Mouse (Mus musculus): ENCODE data around the gene Phldb3. TPM values are rescaled to one million over a fixed set of nuclear protein-coding genes. Genes with fewer than 3 reads are reported as not detected.
"Not testable (repeated sequence)": the region's sequence is repeated elsewhere in the genome, so short reads cannot be mapped to it uniquely, and the experiment has no call there.

The Phldb3 gene
- total RNA-seq, 2 experiments from 2014 or later: 0.41 to 0.54 TPM

DNA sequence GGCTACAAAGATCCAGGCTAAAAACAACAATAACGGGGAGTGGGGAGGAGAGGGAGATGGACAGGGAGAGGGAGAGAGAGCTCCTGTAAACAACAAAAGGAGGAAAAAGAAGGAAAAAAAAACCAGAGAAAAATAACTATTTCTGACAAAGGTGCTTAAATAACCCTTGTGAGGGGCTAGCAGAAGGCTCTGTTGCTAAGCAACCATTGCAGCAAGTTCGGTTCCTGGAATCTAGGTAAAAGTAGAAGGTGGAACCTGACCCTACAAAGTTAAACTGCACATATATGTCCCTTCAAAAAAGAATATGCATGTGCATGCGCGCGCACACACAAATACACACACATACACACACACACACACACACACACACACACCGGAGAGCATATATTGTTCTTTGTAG lies 17.8 kb upstream of the Phldb3 start:
- intact Hi-C loops (cut with DNase I): loop anchor here (10.0 kb wide), 1 partner anchor 372 kb away; no protein-coding TSS in a partner anchor
- DNase-seq (ENCODE audit: extremely low spot score in 1 of 2, low spot score in 2 of 2): no peak

DNA sequence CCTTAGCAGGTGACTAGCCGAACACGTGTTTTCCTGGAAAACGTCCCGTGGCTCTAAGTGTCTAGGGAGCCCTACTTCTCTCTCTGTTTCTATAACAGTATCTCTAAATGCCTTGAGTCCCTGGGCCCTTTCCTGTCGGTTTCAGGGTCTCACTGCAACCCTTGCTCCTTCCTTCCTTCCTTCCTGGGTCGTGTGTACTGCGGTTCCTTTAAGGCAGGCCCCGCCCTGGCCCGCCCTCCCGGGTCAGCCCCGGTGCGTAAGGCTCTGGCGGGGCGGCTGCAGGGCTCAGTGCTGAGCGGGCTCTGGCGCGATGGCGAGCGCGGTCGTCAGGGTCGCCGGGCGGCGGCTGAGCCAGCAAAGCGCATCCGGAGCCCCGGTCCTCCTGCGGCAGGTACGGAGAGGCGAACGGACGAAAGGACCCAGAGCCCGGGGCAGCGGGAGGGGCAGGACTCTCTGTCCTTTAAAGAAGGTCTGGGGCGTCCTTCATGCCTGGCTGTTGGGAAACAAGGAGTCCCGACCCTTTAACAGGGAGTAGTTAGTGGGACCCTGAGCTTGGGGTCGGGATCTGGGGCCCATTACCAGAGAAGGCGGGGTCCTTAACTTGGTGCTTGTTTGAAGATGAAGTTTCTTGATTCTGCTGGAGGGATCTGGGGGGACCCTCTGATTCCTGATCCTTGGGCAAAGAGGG lies 16.8 kb upstream of the Phldb3 start:
- intact Hi-C loops (cut with DNase I): loop anchor here (10.0 kb wide), 1 partner anchor 371 kb away; no protein-coding TSS in a partner anchor
- peak in 1 of 2 experiments; percentile 80 for DNase-seq (ENCODE audit: extremely low spot score in 1 of 2, low spot score in 2 of 2)

DNA sequence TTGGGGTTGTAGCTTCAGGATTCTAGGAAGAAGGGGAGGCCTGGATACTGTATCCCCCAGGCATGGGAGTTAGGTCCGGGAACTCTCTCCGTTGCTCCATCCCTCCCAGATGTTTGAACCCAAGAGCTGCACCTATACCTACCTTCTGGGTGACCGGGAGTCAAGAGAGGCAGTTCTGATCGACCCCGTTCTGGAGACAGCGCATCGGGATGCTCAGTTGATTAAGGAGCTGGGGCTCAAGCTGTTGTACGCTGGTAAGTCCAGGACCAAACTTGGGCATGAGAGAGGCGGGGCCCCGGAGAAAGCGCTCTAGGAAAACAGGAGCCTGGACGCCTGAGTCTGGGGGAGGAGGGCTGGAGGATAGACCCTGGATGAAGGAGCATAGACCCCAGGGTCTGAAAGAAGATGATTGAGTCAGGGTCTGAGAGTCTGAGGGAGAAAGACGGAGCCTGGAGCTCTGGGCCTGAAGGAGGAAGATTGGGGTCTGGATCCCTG lies 16.2 kb upstream of the Phldb3 start:
- intact Hi-C loops (cut with DNase I): loop anchor here (10.0 kb wide), 1 partner anchor 370 kb away; no protein-coding TSS in a partner anchor
- DNase-seq (ENCODE audit: extremely low spot score in 1 of 2, low spot score in 2 of 2): no peak

DNA sequence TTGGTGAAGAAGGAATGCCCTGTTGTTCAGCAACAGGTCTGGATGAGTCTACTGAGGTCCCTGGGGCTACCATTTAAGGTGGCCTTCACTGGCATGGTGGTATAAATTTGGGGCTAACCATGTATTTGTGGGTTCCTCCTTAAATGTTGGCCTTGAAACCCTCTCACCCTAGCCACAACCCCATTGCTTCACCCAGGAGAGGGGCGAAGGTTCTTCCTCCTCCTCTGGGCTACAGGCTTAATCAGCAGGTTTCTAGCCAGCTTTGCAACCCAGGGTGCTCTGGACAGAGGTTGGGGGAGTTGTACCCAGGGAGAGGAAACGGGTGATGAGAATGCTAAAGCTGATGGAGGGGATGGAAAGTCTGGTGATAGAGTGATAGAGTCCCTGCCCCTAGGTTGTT lies 15.1 kb upstream of the Phldb3 start:
- DNase-seq (ENCODE audit: extremely low spot score in 1 of 2, low spot score in 2 of 2): no peak
- intact Hi-C loops (cut with DNase I): loop anchor here (10.0 kb wide), 1 partner anchor 369 kb away; no protein-coding TSS in a partner anchor

- intact Hi-C loops (cut with DNase I): loop anchor here (2.0 to 10.0 kb wide), 2 partner anchors 65 to 367 kb away; no protein-coding TSS in a partner anchor
- no peak for DNase-seq (ENCODE audit: extremely low spot score in 1 of 2, low spot score in 2 of 2)
Measured at GRCm38 (mm10) chr7:24598121-24598520, 12.4 kb upstream of the Phldb3 start.

DNA sequence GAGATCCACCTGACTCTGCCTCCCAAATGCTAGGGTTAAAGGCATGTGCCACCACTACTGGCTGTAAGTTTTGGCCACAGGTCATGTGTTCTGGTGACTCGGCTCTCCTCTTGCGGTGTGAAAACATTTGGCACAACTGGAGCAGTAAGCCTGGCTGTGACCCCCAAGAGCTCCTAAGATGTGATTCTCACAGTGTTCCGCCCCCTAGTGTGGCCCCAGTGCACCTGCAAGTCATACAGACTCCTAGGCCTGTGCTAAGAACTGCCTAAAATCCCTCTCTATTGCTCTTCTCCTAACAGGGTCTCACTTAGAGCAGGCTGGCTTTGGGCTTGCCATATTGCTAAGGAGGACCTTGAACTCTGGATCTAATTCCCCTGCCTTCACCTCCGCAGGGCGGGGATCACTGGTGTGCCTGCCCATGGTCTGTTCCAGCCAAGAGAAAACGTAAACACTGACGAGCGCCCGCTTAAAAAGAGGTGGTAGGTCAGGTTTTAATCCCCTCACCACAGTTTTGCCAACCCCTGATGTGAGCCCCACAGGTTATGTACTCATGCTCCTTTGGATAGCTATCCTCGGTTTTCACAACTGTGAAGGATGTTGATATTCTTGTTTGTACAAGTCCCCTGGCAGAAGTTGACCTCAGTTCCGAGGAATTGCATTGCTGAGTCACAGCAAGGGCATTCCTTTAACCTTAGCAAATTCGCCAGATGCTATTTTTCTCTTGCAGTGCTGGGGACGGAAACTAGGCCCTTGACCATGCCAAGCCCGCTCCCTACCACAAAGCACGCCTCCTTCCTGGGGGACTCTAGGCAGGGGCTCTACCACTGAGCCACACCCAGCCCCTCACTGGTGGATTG lies 11.1 kb upstream of the Phldb3 start:
- intact Hi-C loops (cut with DNase I): loop anchor here (2.0 to 10.0 kb wide), 2 partner anchors 63 to 365 kb away; no protein-coding TSS in a partner anchor
- DNase-seq (ENCODE audit: extremely low spot score in 1 of 2, low spot score in 2 of 2): no peak

DNA sequence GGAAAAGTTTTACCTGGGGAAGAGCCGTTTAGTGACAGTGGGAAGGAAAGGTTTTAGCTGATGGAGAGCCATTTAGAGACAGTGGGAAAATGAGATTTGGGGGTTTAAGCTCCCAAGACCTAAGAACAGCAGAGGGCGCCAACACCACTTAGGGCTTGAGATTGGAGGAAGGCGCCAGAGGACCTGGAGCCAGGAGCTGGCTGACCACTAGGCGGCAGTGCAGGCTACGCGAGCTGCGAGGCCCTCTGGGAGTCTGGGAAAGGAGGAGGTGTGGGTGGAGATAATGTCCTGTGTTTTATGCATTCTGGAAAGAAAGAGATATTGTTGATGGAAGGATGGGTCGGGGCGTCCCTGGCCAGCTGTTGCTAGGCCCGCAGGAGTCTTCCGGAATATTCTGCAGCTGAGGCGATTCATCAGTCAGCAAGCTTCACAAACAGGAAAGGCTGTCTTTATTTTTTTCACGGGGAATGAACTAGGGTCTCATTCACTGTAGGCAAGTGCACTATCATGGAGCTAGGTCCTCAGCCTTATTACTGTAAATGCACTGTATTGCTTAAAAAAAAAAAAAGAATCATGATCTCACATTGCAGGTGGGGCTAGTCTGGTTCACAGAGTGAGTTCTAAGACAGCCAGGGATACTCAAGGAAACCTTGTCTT lies 9.5 kb upstream of the Phldb3 start:
- DNase-seq (ENCODE audit: extremely low spot score in 1 of 2, low spot score in 2 of 2): peak; percentile 93 to 97
- intact Hi-C loops (cut with DNase I): no loop called here

- intact Hi-C loops (cut with DNase I): no loop called here
- DNase-seq (ENCODE audit: extremely low spot score in 1 of 2, low spot score in 2 of 2): no peak
Measured at GRCm38 (mm10) chr7:24605561-24605960, 5.0 kb upstream of the Phldb3 start.

- no peak for DNase-seq (ENCODE audit: extremely low spot score in 1 of 2, low spot score in 2 of 2)
- intact Hi-C loops (cut with DNase I): no loop called here
Measured at GRCm38 (mm10) chr7:24606046-24606445, 4.5 kb upstream of the Phldb3 start.

GRCm38 (mm10) chr7:24608017-24608416 lies 2.5 kb upstream of the Phldb3 start:
- intact Hi-C loops (cut with DNase I): no loop called here
- DNase-seq (ENCODE audit: extremely low spot score in 1 of 2, low spot score in 2 of 2): no peak

GRCm38 (mm10) chr7:24608561-24608960 lies 2.0 kb upstream of the Phldb3 start:
- intact Hi-C loops (cut with DNase I): no loop called here
- no peak for DNase-seq (ENCODE audit: extremely low spot score in 1 of 2, low spot score in 2 of 2)

- intact Hi-C loops (cut with DNase I): no loop called here
- peak in 1 of 2 experiments; percentile 75 for DNase-seq (ENCODE audit: extremely low spot score in 1 of 2, low spot score in 2 of 2)
Measured at GRCm38 (mm10) chr7:24610879-24611494, 424 bp downstream of the Phldb3 start.

DNA sequence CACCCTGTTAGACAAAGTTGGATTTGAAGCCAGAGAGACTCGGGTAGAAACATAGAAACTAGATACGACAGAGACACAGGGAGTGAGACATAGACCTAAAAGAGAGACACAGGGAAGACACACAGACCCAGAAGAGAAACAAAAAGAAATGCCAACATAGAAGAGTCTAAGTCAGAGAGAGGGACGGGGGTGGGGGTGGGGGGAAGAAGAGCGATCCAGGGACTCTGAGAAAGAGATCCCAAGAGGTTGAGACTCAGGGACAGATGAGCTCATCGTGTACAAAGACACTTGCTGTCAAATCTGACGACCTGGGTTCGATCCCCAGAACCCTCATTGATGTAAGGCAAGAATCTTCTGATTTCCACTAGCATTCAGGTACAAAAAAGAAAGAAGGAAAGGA lies 1.1 kb downstream of the Phldb3 start:
- no peak for DNase-seq (ENCODE audit: extremely low spot score in 1 of 2, low spot score in 2 of 2)
- intact Hi-C loops (cut with DNase I): no loop called here

- no peak for DNase-seq (ENCODE audit: extremely low spot score in 1 of 2, low spot score in 2 of 2)
Measured at GRCm38 (mm10) chr7:24612308-24612910, 1.8 kb downstream of the Phldb3 start.

DNA sequence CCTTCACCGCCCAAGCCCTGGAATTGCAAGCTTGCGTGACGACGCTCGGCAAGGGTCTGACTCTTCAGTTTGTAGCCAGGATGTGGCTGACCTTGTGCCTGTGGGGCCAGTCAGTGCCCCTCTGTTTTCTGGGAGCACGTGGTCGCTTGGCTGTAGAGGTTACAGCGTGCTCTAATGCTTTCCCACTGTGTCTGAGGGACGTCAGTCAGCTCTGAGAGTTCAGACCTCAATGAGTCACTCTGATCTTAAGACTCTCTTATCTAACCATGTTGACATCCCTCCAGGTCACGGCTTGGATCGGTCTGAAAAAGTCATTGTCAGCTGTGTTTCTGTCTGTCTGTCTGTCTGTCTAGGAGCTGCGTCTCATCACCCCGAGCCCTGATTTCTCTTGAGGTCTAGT lies 4.3 kb downstream of the Phldb3 start:
- no peak for DNase-seq (ENCODE audit: extremely low spot score in 1 of 2, low spot score in 2 of 2)
- intact Hi-C loops (cut with DNase I): no loop called here

More at GRCm38 (mm10) chr7:24612308-24612910, 1.8 kb downstream of the Phldb3 start:
- intact Hi-C loops (cut with DNase I): no loop called here

DNA sequence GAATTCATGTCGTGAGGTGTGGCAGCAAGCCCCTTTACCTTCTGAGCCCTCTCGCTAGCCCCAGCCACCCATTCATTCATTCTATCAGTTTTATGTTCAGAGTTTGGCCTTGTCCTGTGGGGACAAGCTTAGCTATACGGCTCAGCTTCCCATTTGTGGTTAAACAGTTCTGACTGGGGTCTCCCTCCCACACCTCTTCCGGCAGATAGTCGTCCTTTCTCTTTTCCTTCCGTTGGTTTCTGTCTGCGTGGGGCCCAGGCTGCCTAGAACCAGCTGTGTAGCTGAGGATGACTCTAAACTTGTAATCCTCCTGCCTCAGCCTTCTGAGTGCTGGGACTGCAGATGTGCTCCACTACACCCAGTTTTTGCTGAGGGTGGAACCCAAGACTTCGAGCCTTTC lies 7.2 kb downstream of the Phldb3 start:
- DNase-seq (ENCODE audit: extremely low spot score in 1 of 2, low spot score in 2 of 2): no peak
- intact Hi-C loops (cut with DNase I): no loop called here

DNA sequence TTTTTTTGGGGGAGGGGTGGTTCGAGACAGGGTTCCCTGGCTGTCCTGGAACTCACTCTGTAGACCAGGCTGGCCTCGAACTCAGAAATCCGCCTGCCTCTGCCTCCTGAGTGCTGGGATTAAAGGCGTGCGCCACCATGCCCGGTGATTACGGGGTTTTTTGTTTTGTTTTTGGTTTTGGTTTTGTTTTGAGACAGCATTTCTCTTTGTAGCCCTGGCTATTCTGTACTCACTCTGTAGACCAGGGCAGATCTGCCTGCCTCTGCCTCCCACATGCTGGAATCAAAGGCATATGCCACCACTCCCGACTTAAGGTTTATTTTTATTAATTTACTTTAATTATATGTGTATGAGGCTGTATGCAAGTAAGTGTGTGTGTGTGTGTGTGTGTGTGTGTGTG lies 7.8 kb downstream of the Phldb3 start:
- intact Hi-C loops (cut with DNase I): not testable (repeated sequence)

DNA sequence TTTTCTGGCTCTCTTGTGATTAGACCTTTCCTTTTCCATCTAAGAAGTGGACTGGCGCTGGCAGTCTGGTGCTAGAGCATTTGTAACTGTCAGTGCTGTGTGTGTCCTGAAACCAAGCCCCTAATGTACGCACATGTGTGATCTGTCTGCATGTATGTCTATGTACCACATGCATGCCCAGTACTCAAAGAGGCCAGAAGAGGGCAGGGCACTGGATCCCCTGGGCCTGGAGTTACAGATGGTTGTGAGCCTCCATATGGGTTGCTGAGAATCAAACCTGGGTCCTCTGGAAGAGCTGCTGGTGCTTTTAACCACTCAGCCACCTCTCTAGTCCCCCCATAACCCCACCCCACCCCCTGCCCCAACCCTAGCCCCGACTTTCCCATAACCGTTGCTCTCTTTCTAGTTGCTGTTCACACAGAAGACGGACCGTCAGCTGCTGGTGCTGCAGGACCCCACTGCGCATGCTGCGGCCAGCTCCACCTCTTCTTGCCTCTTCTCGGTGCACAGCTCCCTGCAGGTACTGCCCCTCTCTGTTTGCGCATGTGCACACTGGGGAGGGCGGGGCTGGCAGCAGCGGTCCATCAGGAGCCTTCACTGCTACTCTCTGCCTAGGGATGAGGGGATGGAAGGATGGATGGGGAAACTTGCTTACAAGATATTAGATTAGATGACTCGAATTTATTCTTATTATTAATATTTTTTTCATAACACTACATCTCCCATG lies 9.3 kb downstream of the Phldb3 start:
- intact Hi-C loops (cut with DNase I): no loop called here
- DNase-seq (ENCODE audit: extremely low spot score in 1 of 2, low spot score in 2 of 2): no peak

More for the DNA sequence above, 7.8 kb downstream of the Phldb3 start:
- not testable (repeated sequence) for DNase-seq (ENCODE audit: extremely low spot score in 1 of 2, low spot score in 2 of 2)
